Mouse (Mus musculus) hindbrain, embryonic 12.5 days (tissue): ENCODE data around the gene Fuz. TPM values are rescaled to one million over a fixed set of nuclear protein-coding genes. Genes with fewer than 3 reads are reported as not detected.

Source experiments
- ATAC-seq: fragments of 200-750 bp; cut with Nextera tagmentation; 2 replicates; pipeline ENCODE4 v1.8.0; 2017; ENCODE audit warnings: moderate TSS enrichment; ENCODE audit not compliant: low FRiP score
- H3K27ac ChIP-seq: fragments of 300-500 bp; sonication (generic); 2 replicates; pipeline ENCODE4 v1.5.1; 2016; ENCODE audit warnings: mild to moderate bottlenecking
- H3K27me3 ChIP-seq: fragments of 300-500 bp; sonication (generic); 2 replicates; pipeline ENCODE4 v1.6.1; 2016; ENCODE audit warnings: mild to moderate bottlenecking
- H3K36me3 ChIP-seq: fragments of 300-500 bp; sonication (generic); 2 replicates; pipeline ENCODE4 v1.6.1; 2016; ENCODE audit warnings: mild to moderate bottlenecking
- H3K4me1 ChIP-seq: fragments of 300-500 bp; sonication (generic); 2 replicates; pipeline ENCODE4 v1.6.1; 2016
- H3K4me2 ChIP-seq: fragments of 300-500 bp; sonication (generic); replicated peaks from 2 replicates; pipeline ENCODE4 v1.6.1; 2016; ENCODE audit warnings: mild to moderate bottlenecking
- H3K4me3 ChIP-seq: fragments of 300-500 bp; sonication (generic); 2 replicates; pipeline ENCODE4 v1.5.1; 2016; ENCODE audit warnings: mild to moderate bottlenecking
- H3K9ac ChIP-seq: fragments of 300-500 bp; sonication (generic); 2 replicates; pipeline ENCODE4 v1.6.1; 2016; ENCODE audit warnings: mild to moderate bottlenecking, moderate library complexity
- H3K9me3 ChIP-seq: fragments of 300-500 bp; sonication (generic); replicated peaks from 2 replicates; pipeline ENCODE4 v1.6.1; 2016; ENCODE audit warnings: mild to moderate bottlenecking
- WGBS: fragments of 180-500 bp; shearing (Covaris S2); methylation state at CpG from one replicate; pipeline ENCODE4 v1.1.7; 2016; 5-methylcytosine and 5-hydroxymethylcytosine counted together
- microRNA counts: library from miRNA; unstranded; fragments of <30 nt; microRNA quantifications from one replicate; lab custom pipeline; 2017
- microRNA-seq: library from miRNA; unstranded; fragments of <30 nt; microRNA quantifications from one replicate; pipeline ENCODE4, GENCODE M21; 2017
- polyA plus RNA-seq: library from polyadenylated mRNA; unstranded; fragments of >200 nt; fragmentation: Nextera tagmentation; extraction: Ambion mirVana; gene quantifications from 2 replicates; pipeline ENCODE4 v1.2.1, GENCODE M21; 2016

Fuz gene
- polyA plus RNA-seq, 1 experiment from 2014 or later: 22.7 TPM

DNA sequence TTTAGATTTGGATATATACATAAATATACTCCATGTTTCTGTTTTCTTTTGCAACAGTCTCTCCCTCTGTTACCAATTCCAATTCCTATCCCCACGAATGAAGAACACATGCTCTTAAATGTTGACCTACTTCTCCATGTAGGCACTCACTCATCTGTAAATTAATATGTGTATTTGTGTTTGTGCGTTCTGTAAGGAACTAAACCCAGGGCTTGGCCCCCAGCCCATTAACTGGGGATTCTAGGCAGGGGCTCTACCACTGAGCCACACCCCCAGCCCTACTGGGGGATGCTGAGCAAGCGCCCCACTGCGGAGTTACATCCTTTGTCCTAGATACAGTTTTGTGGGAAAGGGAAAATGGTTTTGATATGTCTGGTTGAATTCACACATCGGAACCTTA is 23.2 kb downstream of the Fuz start:
- no peak for ATAC-seq

DNA sequence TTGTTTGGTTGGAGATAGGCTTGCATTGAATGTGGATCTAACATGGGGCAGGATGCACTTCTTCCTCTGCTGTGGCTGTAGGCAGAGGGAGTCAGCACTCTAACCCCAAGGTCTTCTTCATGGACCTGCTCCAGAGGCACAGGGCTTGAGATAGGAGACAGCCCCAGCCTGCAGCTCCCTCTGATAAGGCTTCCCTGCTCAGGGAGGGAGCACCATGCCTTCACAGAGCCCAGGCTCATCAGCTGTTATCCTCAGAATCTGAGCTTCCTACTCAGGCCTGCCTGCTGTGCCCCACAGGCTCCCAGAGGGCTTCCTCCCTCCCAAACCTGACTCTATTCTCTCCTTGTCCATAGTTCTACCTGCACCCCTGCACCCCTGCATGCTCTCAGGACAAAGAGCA is 26.7 kb downstream of the Fuz start:
- H3K36me3 ChIP-seq: peaks cover 60% of the 10 kb centered on the region

More for the DNA sequence above, 23.2 kb downstream of the Fuz start:
- Histone ChIP-seq H3K9me3 (no peaks in the 10 kb centered on the region), H3K27me3 (no peaks in the 10 kb centered on the region), H3K4me3 (no peak overlapping the region), H3K27ac (no peak overlapping the region), H3K36me3 (peaks cover 56% of the 10 kb centered on the region), H3K9ac (no peak overlapping the region), H3K4me2 (no peak overlapping the region), H3K4me1 (no peaks in the 10 kb centered on the region)
- 93% methylated on average over 5 of the region's 5 CpGs for WGBS

DNA sequence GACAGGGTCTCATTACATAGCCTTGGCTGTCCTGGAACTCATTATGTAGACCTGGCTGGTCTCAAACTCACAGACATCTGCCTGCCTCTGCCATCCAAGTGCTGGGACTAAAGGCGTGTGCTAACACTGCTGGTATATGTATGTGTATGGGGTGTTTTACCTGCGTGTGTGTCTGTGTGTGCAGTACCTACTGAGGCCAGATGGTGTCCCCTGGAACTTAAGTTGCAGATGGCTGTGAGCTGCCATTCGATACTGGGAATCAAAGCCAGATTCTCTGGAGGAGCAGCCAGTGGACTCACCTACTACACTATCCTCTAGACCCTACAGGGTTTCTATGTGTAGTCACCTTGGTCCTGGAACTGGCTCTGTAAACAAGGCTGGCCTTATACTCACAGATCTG is 29.6 kb downstream of the Fuz start:
- no peak for ATAC-seq
- whole genome bisulfite sequencing: 73% methylated on average over 3 of the region's 3 CpGs
- Histone ChIP-seq H3K27me3 (no peaks in the 10 kb centered on the region), H3K36me3 (peaks cover 52% of the 10 kb centered on the region), H3K27ac (no peak overlapping the region), H3K9me3 (no peaks in the 10 kb centered on the region), H3K9ac (no peak overlapping the region), H3K4me1 (peaks cover 20% of the 10 kb centered on the region), H3K4me3 (no peak overlapping the region), H3K4me2 (no peak overlapping the region)

More for the DNA sequence above, 26.7 kb downstream of the Fuz start:
- Histone ChIP-seq H3K4me1 (peaks cover 4% of the 10 kb centered on the region; the same call in 1 of the 2 replicates), H3K27me3 (no peaks in the 10 kb centered on the region), H3K4me2 (no peak overlapping the region), H3K4me3 (no peak overlapping the region), H3K27ac (no peak overlapping the region), H3K9me3 (no peaks in the 10 kb centered on the region), H3K9ac (no peak overlapping the region)
- ATAC-seq: no peak

DNA sequence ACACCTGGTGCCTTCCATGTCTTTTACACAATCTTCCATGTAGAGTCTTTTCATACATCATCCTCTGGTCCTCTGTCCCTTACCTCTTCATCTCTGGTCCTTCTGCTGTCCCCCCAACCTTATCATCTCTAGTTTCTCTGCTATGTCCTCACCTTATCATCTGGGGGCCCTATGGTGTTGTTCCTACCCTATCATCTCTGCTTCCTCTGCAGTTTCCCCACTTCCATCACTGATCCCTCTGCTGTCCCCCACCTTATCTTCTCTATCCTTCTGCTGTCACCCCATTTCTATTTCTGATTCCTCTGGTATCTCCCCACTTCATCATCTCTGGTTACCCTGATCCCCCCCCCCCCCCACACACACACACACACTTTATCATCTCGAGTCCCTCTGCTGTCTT is 32.7 kb downstream of the Fuz start:
- H3K4me1 ChIP-seq: peaks cover 22% of the 10 kb centered on the region
- H3K27me3 ChIP-seq: no peaks in the 10 kb centered on the region
- 0% methylated on average over 1 of the region's 1 CpGs for WGBS
- peak overlapping the region; percentile 94 for H3K9ac ChIP-seq
- peak overlapping the region; percentile 79 for H3K4me3 ChIP-seq
- no peak for ATAC-seq
- no peak overlapping the region for H3K27ac ChIP-seq
- H3K4me2 ChIP-seq: peak overlapping the region; percentile 76
- H3K9me3 ChIP-seq: no peaks in the 10 kb centered on the region
- H3K36me3 ChIP-seq: peaks cover 29% of the 10 kb centered on the region

DNA sequence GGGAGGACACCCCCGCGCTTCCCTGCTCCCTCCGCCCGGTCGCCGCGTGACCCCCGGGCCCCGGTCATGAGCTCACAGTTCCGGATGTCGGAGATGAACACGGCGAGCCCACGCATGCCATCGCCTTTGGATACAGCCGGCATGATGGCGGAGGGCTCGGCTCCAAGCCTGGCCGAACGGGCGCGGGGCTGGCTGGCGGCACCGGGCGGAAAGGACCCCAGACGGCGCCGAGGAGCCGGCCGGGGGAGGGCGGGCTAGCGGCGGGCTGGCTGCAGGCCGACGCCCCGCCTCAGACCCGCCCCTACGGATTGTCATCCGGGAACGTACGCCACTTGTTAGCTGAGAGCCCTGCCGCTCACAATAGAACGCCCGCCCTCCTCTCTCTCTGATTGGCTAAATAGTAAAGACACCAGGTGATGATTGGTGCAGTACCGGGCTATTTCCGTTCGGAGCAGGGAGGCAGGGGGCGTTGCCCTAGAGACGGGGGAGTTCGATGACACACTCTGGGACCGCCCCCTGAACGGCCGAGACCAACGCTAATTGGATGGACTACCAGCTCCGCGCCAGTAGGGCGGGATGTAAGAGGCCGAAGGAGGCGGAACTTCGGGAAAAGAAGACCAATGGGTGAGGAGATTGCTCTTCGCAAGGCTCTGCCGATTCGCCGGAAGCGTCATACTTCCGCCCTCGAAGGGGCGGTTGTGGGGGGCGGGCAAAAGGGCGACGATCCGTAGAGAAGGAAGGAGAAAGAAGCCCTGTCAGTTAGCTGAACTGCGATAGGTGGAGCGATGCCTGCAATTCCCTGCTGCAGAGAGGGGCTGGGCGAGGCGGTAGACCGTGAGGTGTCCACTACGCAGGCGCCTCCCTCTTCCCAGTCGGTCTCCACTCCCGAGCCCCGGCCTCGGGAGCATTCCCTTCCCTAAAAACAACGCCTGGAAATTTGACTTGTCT is 33.6 kb downstream of the Fuz start, which contains the start of gene Ap2a1:
Gene Ap2a1, minus strand, starts transcription at position 293 of the 948 bp plus-strand sequence.
- WGBS: under 1% methylated on average over 84 of the region's 84 CpGs
- Histone ChIP-seq H3K27ac (peak within 1 kb of the TSS; percentile 95), H3K4me1 (peaks cover 22% of the 10 kb centered on the region), H3K9ac (peak within 1 kb of the TSS; percentile 94), H3K27me3 (no peaks in the 10 kb centered on the region), H3K36me3 (peaks cover 20% of the 10 kb centered on the region), H3K9me3 (no peaks in the 10 kb centered on the region), H3K4me2 (peak within 1 kb of the TSS; percentile 76), H3K4me3 (peak within 1 kb of the TSS; percentile 79)
- peak; percentile 100 for ATAC-seq

DNA sequence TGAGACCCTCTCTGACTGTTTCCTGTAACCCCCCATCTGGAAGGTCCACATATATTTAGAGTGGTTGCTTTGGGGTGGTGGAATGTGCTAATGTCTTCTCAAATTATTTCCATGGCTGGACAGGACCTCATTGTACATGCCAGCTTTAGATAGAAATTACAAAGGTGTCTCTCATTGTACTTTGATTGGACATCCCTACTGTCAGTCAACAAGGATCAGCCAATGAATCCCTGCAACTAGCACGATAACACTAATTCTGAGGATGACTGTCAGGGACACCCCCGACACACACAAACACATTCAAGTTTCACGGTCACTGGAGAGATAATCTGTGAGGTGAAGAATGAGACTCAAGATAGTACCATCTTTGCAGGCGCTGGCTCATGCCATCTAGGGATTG is 42.8 kb downstream of the Fuz start:
- no peak overlapping the region for H3K27ac ChIP-seq
- no peak overlapping the region for H3K9ac ChIP-seq
- no peak for ATAC-seq
- H3K4me3 ChIP-seq: no peak overlapping the region
- no peaks in the 10 kb centered on the region for H3K4me1 ChIP-seq
- no peaks in the 10 kb centered on the region for H3K9me3 ChIP-seq
- no peak overlapping the region for H3K4me2 ChIP-seq
- H3K27me3 ChIP-seq: no peaks in the 10 kb centered on the region
- 95% methylated on average over 4 of the region's 4 CpGs for WGBS
- H3K36me3 ChIP-seq: no peaks in the 10 kb centered on the region

DNA sequence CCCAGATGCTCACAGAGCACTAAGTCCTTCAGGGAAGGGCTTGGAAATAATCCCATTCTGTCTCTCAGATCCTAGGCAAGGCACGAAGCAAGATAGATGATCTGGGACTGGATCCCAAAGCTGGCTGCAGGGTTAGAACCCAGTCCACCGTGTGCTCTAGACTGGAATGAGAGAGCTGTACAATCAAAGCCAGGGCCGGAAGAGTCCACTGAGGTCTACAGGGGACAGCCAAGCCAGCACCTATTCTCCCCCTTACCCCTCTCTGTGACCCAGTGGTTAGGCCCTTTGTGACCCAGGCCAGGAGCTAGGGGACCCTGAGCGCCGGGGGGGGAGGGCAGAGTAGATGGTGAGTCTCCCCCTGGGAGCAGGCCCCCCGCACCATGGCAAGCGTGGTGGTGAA is 47.0 kb downstream of the Fuz start, which contains the start of gene Tsks:
Gene Tsks, plus strand, starts transcription at position 301 of the 400 bp plus-strand sequence.
- Histone ChIP-seq H3K27me3 (peaks cover 6% of the 10 kb centered on the region; the same call in 1 of the 2 replicates), H3K9ac (no peak within 1 kb of the TSS), H3K4me1 (no peaks in the 10 kb centered on the region), H3K36me3 (no peaks in the 10 kb centered on the region), H3K9me3 (no peaks in the 10 kb centered on the region), H3K4me3 (no peak within 1 kb of the TSS), H3K27ac (no peak within 1 kb of the TSS), H3K4me2 (no peak within 1 kb of the TSS)
- ATAC-seq: no peak
- 75% methylated on average over 7 of the region's 7 CpGs for WGBS

DNA sequence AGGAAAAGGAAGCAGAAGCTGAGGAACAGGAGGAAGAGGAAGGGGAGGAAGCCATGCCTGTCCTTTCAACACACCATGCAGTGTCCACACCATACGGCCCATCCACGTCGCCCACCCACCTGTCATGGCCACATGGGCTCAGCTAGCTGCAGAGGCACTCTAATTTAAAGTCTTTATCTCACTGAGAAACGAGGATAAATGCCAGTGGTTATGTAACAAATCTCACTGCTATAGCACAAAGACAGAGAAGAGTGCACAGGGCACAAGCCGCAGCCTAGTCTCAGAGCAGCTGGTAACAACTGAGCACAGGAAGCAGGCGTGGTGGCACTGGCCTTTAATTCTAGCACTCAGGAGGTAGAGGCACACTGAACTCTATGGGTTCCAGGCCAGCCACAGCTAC is 54.0 kb downstream of the Fuz start:
- peaks cover 44% of the 10 kb centered on the region for H3K27me3 ChIP-seq
- H3K4me3 ChIP-seq: no peak overlapping the region
- H3K27ac ChIP-seq: no peak overlapping the region
- H3K36me3 ChIP-seq: no peaks in the 10 kb centered on the region
- H3K9me3 ChIP-seq: no peaks in the 10 kb centered on the region
- no peak for ATAC-seq
- 78% methylated on average over 6 of the region's 6 CpGs for WGBS
- H3K4me1 ChIP-seq: peaks cover 14% of the 10 kb centered on the region; the same call in 1 of the 2 replicates
- no peak overlapping the region for H3K9ac ChIP-seq
- no peak overlapping the region for H3K4me2 ChIP-seq

DNA sequence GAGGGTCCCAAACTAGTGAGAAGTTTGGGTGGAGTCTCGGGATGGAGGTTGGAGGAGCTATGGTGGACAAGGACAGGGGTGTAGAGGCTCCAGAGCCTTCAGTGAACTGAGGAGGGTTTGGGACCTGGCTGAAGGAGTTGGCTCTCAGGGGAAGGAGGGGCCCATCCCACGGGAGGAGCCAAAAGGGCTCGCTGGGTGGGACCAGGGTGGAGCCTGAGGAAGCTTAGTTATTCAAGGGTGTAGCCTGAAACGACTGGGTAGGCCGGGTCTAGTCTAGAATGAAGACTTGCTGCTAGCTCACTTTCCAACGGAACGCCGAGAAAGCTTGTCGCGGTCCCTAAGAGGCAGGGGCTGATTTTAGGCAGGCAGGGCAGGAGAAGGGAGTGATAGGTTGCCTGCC is 56.1 kb downstream of the Fuz start:
- H3K9me3 ChIP-seq: no peaks in the 10 kb centered on the region
- no peaks in the 10 kb centered on the region for H3K36me3 ChIP-seq
- H3K27me3 ChIP-seq: peaks cover 44% of the 10 kb centered on the region
- H3K4me2 ChIP-seq: peak overlapping the region; percentile 72
- peaks cover 14% of the 10 kb centered on the region; the same call in 1 of the 2 replicates for H3K4me1 ChIP-seq
- H3K9ac ChIP-seq: peak overlapping the region; percentile 64
- WGBS: under 1% methylated on average over 10 of the region's 10 CpGs
- H3K27ac ChIP-seq: no peak overlapping the region
- H3K4me3 ChIP-seq: peak overlapping the region; percentile 45
- no peak for ATAC-seq

MicroRNAs encoded within 50 kb of the gene (microRNA counts, 519-probe panel; counts per million panel counts)
- microRNA mmu-miR-707 (lab: Ali Mortazavi, UCI): 470 counts per million, percentile 58 among the panel's probes with 10 or more counts

Small RNA genes lying within 50 kb of the gene (microRNA-seq; reads per million reads assigned to microRNA genes)
- not detected for gene Mir707

Other genes starting within 250 kb of the Fuz start
- 3.9 and 4.3 TPM in 2 replicates for gene Myh14, start 225.2 kb upstream of the Fuz start, polyA plus RNA-seq
- not detected in 2 replicates for gene Izumo2, start 187.3 kb upstream of the Fuz start, polyA plus RNA-seq
- gene Vrk3, start 147.7 kb upstream of the Fuz start, polyA plus RNA-seq: 32.7 and 34.0 TPM in 2 replicates
- gene Zfp473, start 145.0 kb upstream of the Fuz start, polyA plus RNA-seq: 2.3 and 2.8 TPM in 2 replicates
- 69.8 and 73.9 TPM in 2 replicates for gene Nup62, start 80.0 kb upstream of the Fuz start, polyA plus RNA-seq
- 1.8 and 2.5 TPM in 2 replicates for gene Il4i1, start 79.7 kb upstream of the Fuz start, polyA plus RNA-seq
- gene Atf5, start 79.4 kb upstream of the Fuz start, polyA plus RNA-seq: 3.9 and 4.6 TPM in 2 replicates
- 99.3 and 101 TPM in 2 replicates for gene Akt1s1, start 47.1 kb upstream of the Fuz start, polyA plus RNA-seq
- gene Tbc1d17, start 47.0 kb upstream of the Fuz start, polyA plus RNA-seq: 103 and 110 TPM in 2 replicates
- gene Pnkp, start 38.9 kb upstream of the Fuz start, polyA plus RNA-seq: 34.7 and 35.1 TPM in 2 replicates
- gene Ptov1, start 26.3 kb upstream of the Fuz start, polyA plus RNA-seq: 606 and 662 TPM in 2 replicates
- gene Med25, start 3.4 kb upstream of the Fuz start, polyA plus RNA-seq: 153 and 155 TPM in 2 replicates
- gene Ap2a1, start 33.4 kb downstream of the Fuz start, polyA plus RNA-seq: 103 and 107 TPM in 2 replicates
- not detected in 2 replicates for gene Tsks, start 47.1 kb downstream of the Fuz start, polyA plus RNA-seq
- gene Cpt1c, start 78.8 kb downstream of the Fuz start, polyA plus RNA-seq: 42.8 and 44.2 TPM in 2 replicates
- gene Prmt1, start 90.5 kb downstream of the Fuz start, polyA plus RNA-seq: 551 and 566 TPM in 2 replicates
- gene Irf3, start 101.6 kb downstream of the Fuz start, polyA plus RNA-seq: 62.7 and 74.3 TPM in 2 replicates
- 46.7 and 46.8 TPM in 2 replicates for gene Bcl2l12, start 102.6 kb downstream of the Fuz start, polyA plus RNA-seq
- gene Scaf1, start 120.3 kb downstream of the Fuz start, polyA plus RNA-seq: 50.6 and 52.4 TPM in 2 replicates
- gene Rras, start 121.9 kb downstream of the Fuz start, polyA plus RNA-seq: 22.6 and 23.2 TPM in 2 replicates
- 10.9 and 14.0 TPM in 2 replicates for gene Prr12, start 156.8 kb downstream of the Fuz start, polyA plus RNA-seq
- 55.9 and 60.0 TPM in 2 replicates for gene Nosip, start 166.3 kb downstream of the Fuz start, polyA plus RNA-seq
- 17.8 and 18.0 TPM in 2 replicates for gene Prrg2, start 166.6 kb downstream of the Fuz start, polyA plus RNA-seq
- 177 and 180 TPM in 2 replicates for gene Rcn3, start 196.1 kb downstream of the Fuz start, polyA plus RNA-seq
- gene Fcgrt, start 207.8 kb downstream of the Fuz start, polyA plus RNA-seq: 20.2 and 21.0 TPM in 2 replicates
- 982 and 1,135 TPM in 2 replicates for gene Rps11, start 228.4 kb downstream of the Fuz start, polyA plus RNA-seq
- gene Rpl13a, start 232.7 kb downstream of the Fuz start, polyA plus RNA-seq: 977 and 1,019 TPM in 2 replicates
- gene Gm45713, start 240.2 kb downstream of the Fuz start, polyA plus RNA-seq: 0.31 TPM in 1 of 2 replicates, not detected in the other
- 0.52 and 1.6 TPM in 2 replicates for gene Flt3l, start 240.4 kb downstream of the Fuz start, polyA plus RNA-seq